Mouse (Mus musculus) kidney, embryonic 16.5 days (tissue): ENCODE data around the gene Ubap1. TPM values are rescaled to one million over a fixed set of nuclear protein-coding genes. Genes with fewer than 3 reads are reported as not detected.
A peak's percentile ranks its signal among the peaks of the same experiment; 100 is the strongest.

Experiments used
- ATAC-seq: fragments of 200-750 bp; cut with Nextera tagmentation; 2 replicates; pipeline ENCODE4 v1.8.0; 2017; ENCODE audit warnings: moderate TSS enrichment; ENCODE audit not compliant: low FRiP score, low TSS enrichment
- H3K27ac ChIP-seq: fragments of 300-500 bp; sonication (generic); 2 replicates; pipeline ENCODE4 v1.5.1; 2014; ENCODE audit warnings: low read length
- H3K27me3 ChIP-seq: fragments of 300-500 bp; sonication (generic); 2 replicates; pipeline ENCODE4 v1.6.1; 2014; ENCODE audit warnings: low read length, control low read depth, mixed read lengths; ENCODE audit not compliant: insufficient read depth
- H3K36me3 ChIP-seq: fragments of 300-500 bp; sonication (generic); 2 replicates; pipeline ENCODE4 v1.6.1; 2014; ENCODE audit warnings: low read length, control low read depth, mixed read lengths; ENCODE audit not compliant: insufficient read depth
- H3K4me1 ChIP-seq: fragments of 300-500 bp; sonication (generic); 2 replicates; pipeline ENCODE4 v1.6.1; 2014; ENCODE audit warnings: low read length, control low read depth, mixed read lengths; ENCODE audit not compliant: insufficient read depth
- H3K4me2 ChIP-seq: fragments of 300-500 bp; sonication (generic); replicated peaks from 2 replicates; pipeline ENCODE4 v1.6.1; 2014; ENCODE audit warnings: low read depth, low read length
- H3K4me3 ChIP-seq: fragments of 300-500 bp; sonication (generic); 2 replicates; pipeline ENCODE4 v1.5.1; 2014; ENCODE audit warnings: mild to moderate bottlenecking, low read length
- H3K9ac ChIP-seq: fragments of 300-500 bp; sonication (generic); replicated peaks from 2 replicates; pipeline ENCODE4 v1.6.1; 2014; ENCODE audit warnings: low read length
- H3K9me3 ChIP-seq: fragments of 300-500 bp; sonication (generic); 2 replicates; pipeline ENCODE4 v1.6.1; 2016; ENCODE audit warnings: low read length, control low read depth
- WGBS: fragments of 180-500 bp; shearing (Covaris S2); extraction: QIAGEN DNeasy Blood & Tissue Kit; methylation state at CpG from one replicate; pipeline ENCODE4 v1.1.7; 2014; 5-methylcytosine and 5-hydroxymethylcytosine counted together
- polyA plus RNA-seq: library from polyadenylated mRNA; unstranded; fragments of >200 nt; fragmentation: Nextera tagmentation; extraction: Ambion mirVana; gene quantifications from 2 replicates; pipeline ENCODE4 v1.2.1, GENCODE M21; 2015

Ubap1 gene
- 59.9 and 62.7 TPM in 2 replicates for polyA plus RNA-seq

- Histone ChIP-seq H3K4me2 (peak within 1 kb of the TSS; percentile 75), H3K9ac (peak within 1 kb of the TSS; percentile 88), H3K9me3 (no peaks in the 10 kb centered on the region), H3K4me1 (peaks cover 9% of the 10 kb centered on the region), H3K27ac (peak within 1 kb of the TSS; percentile 96), H3K27me3 (no peaks in the 10 kb centered on the region), H3K4me3 (peak within 1 kb of the TSS; percentile 83), H3K36me3 (peaks cover 10% of the 10 kb centered on the region; the same call in 1 of the 2 replicates)
- ATAC-seq = peak; percentile 99
- WGBS = under 1% methylated on average over 30 of the region's 31 CpGs
Observed at GRCm38 (mm10) chr4:41348584-41349198, at the start of gene Ubap1. Ubap1 (plus strand) TSS chr4:41348996.

- ATAC-seq = no peak
- Histone ChIP-seq H3K36me3 (peaks cover 57% of the 10 kb centered on the region), H3K27me3 (no peaks in the 10 kb centered on the region), H3K9ac (no peak overlapping the region), H3K9me3 (no peaks in the 10 kb centered on the region), H3K27ac (no peak overlapping the region), H3K4me1 (no peaks in the 10 kb centered on the region), H3K4me2 (no peak overlapping the region), H3K4me3 (no peak overlapping the region)
- 92% methylated on average over 7 of the region's 7 CpGs for WGBS
Observed at GRCm38 (mm10) chr4:41303671-41304070, 45.1 kb upstream of the Ubap1 start.

- Histone ChIP-seq H3K36me3 (peaks cover 57% of the 10 kb centered on the region), H3K9ac (no peak overlapping the region), H3K27ac (no peak overlapping the region), H3K4me2 (no peak overlapping the region), H3K4me3 (no peak overlapping the region), H3K27me3 (no peaks in the 10 kb centered on the region), H3K4me1 (no peaks in the 10 kb centered on the region), H3K9me3 (no peaks in the 10 kb centered on the region)
- WGBS = 62% methylated on average over 3 of the region's 3 CpGs
- no peak for ATAC-seq
Observed at GRCm38 (mm10) chr4:41304302-41304701, 44.5 kb upstream of the Ubap1 start.

- Histone ChIP-seq H3K36me3 (peaks cover 54% of the 10 kb centered on the region), H3K9ac (no peak overlapping the region), H3K4me3 (no peak overlapping the region), H3K27me3 (no peaks in the 10 kb centered on the region), H3K27ac (no peak overlapping the region), H3K4me1 (no peaks in the 10 kb centered on the region; the same call in 1 of the 2 replicates), H3K9me3 (no peaks in the 10 kb centered on the region), H3K4me2 (no peak overlapping the region)
- no peak for ATAC-seq
- 84% methylated on average over 6 of the region's 6 CpGs for WGBS
Observed at GRCm38 (mm10) chr4:41307406-41307805, 41.4 kb upstream of the Ubap1 start.

- H3K9me3 ChIP-seq = no peaks in the 10 kb centered on the region
- no peak overlapping the region for H3K9ac ChIP-seq
- no peak overlapping the region for H3K27ac ChIP-seq
- no peak overlapping the region for H3K4me2 ChIP-seq
- H3K4me1 ChIP-seq = peaks cover 20% of the 10 kb centered on the region
- 90% methylated on average over 9 of the region's 9 CpGs for WGBS
- H3K36me3 ChIP-seq = peaks cover 44% of the 10 kb centered on the region
- H3K4me3 ChIP-seq = no peak overlapping the region
- ATAC-seq = no peak
- H3K27me3 ChIP-seq = no peaks in the 10 kb centered on the region
Observed at GRCm38 (mm10) chr4:41310567-41311563, 37.9 kb upstream of the Ubap1 start.

GRCm38 (mm10) chr4:41313722-41314121 is 35.1 kb upstream of the Ubap1 start:
- Histone ChIP-seq H3K4me2 (peak overlapping the region; percentile 90), H3K9me3 (no peaks in the 10 kb centered on the region), H3K36me3 (peaks cover 32% of the 10 kb centered on the region), H3K4me3 (peak overlapping the region; percentile 87), H3K4me1 (peaks cover 20% of the 10 kb centered on the region), H3K27me3 (no peaks in the 10 kb centered on the region), H3K27ac (peak overlapping the region; percentile 99), H3K9ac (peak overlapping the region; percentile 93)
- 9% methylated on average over 14 of the region's 14 CpGs for WGBS
- ATAC-seq = no peak

- Histone ChIP-seq H3K4me1 (peaks cover 20% of the 10 kb centered on the region), H3K9me3 (no peaks in the 10 kb centered on the region), H3K4me2 (peak within 1 kb of the TSS; percentile 90), H3K27ac (peak within 1 kb of the TSS; percentile 99), H3K36me3 (peaks cover 25% of the 10 kb centered on the region), H3K4me3 (peak within 1 kb of the TSS; percentile 87), H3K9ac (peak within 1 kb of the TSS; percentile 93), H3K27me3 (no peaks in the 10 kb centered on the region)
- peak; percentile 98 for ATAC-seq
- WGBS = under 1% methylated on average over 70 of the region's 70 CpGs
Observed at GRCm38 (mm10) chr4:41314141-41315129, 34.4 kb upstream of the Ubap1 start, which contains the start of gene Dcaf12. Dcaf12 (minus strand) TSS chr4:41314889.

GRCm38 (mm10) chr4:41315173-41315572 is 33.6 kb upstream of the Ubap1 start:
- ATAC-seq = no peak
- no peaks in the 10 kb centered on the region for H3K27me3 ChIP-seq
- 43% methylated on average over 8 of the region's 8 CpGs for WGBS
- peaks cover 18% of the 10 kb centered on the region for H3K36me3 ChIP-seq
- H3K9ac ChIP-seq = peak overlapping the region; percentile 93
- H3K4me1 ChIP-seq = peaks cover 20% of the 10 kb centered on the region
- H3K4me3 ChIP-seq = peak overlapping the region; percentile 87
- H3K27ac ChIP-seq = peak overlapping the region; percentile 99
- no peaks in the 10 kb centered on the region for H3K9me3 ChIP-seq
- H3K4me2 ChIP-seq = peak overlapping the region; percentile 90

GRCm38 (mm10) chr4:41318267-41318666 is 30.5 kb upstream of the Ubap1 start:
- no peaks in the 10 kb centered on the region for H3K27me3 ChIP-seq
- no peak for ATAC-seq
- H3K27ac ChIP-seq = no peak overlapping the region
- no peak overlapping the region for H3K4me2 ChIP-seq
- H3K4me1 ChIP-seq = peaks cover 12% of the 10 kb centered on the region
- no peak overlapping the region for H3K4me3 ChIP-seq
- no peaks in the 10 kb centered on the region for H3K36me3 ChIP-seq
- H3K9me3 ChIP-seq = no peaks in the 10 kb centered on the region
- no peak overlapping the region for H3K9ac ChIP-seq
- 81% methylated on average over 5 of the region's 5 CpGs for WGBS
